Mouse (Mus musculus) G1E (cell line): ENCODE results near the gene Spag9.

ENCODE experiments used
- CTCF ChIP-seq: IDR thresholded peaks from 2 replicates; pipeline ENCODE4 v1.5.1; 2012; ENCODE audit warnings: low read depth, low read length, inconsistent platforms, mixed read lengths
- GATA1 ChIP-seq: IDR thresholded peaks from 2 replicates; pipeline ENCODE4 v1.6.1; 2012; ENCODE audit warnings: borderline replicate concordance, low read length, inconsistent platforms, mixed read lengths
- GATA2 ChIP-seq: IDR thresholded peaks from 2 replicates; pipeline ENCODE4 v1.6.1; 2012; ENCODE audit warnings: low read depth, low read length, inconsistent platforms, borderline replicate concordance
- POLR2AphosphoS5 ChIP-seq: IDR thresholded peaks from 2 replicates; pipeline ENCODE4 v1.6.1; 2012; ENCODE audit warnings: low read depth, low read length, inconsistent platforms; ENCODE audit not compliant: insufficient replicate concordance
- TAL1 ChIP-seq: conservative IDR thresholded peaks from 2 replicates; pipeline ENCODE4 v1.6.1; 2012; ENCODE audit warnings: low read depth, low read length, inconsistent platforms, mixed read lengths

DNA sequence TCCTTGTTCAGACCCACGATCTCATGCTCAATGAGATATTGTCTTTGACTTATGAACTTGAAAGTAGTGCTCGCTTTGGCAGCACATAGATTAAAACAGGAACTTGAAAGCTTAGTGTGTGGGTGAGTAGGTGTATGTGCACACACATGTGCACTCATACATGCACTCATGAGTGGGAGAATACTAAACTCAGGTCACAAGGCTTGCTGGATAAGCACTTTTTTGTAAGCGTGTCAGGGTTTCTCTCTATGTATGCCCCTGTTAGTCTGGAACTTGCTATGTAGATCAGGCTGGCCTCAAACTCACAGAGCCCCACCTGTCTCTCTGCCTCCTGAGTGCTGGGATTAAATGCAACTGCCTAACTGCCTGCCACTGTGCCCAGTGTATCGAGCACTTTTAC, 8.9 kb upstream of the Spag9 start:
- TF ChIP-seq CTCF (no peak), POLR2AphosphoS5 (no peak), TAL1 (no peak), GATA2 (no peak), GATA1 (no peak)
